Mouse (Mus musculus) brain, embryonic 14.5 days (tissue): ENCODE results near the gene Prom1.

ENCODE experiments used
- CTCF ChIP-seq: fragments of 200-500 bp; IDR thresholded peaks from 2 replicates; pipeline ENCODE4 v1.5.1; 2012; ENCODE audit warnings: inconsistent platforms, mild to moderate bottlenecking, moderate library complexity, borderline replicate concordance; ENCODE audit not compliant: insufficient read depth, insufficient read length; ENCODE audit errors: extremely low read depth
- POLR2A ChIP-seq: fragments of 200-500 bp; IDR thresholded peaks from 2 replicates; pipeline ENCODE4 v1.6.1; 2012; ENCODE audit warnings: mild to moderate bottlenecking, inconsistent platforms, borderline replicate concordance; ENCODE audit not compliant: poor library complexity, insufficient read depth, insufficient read length, severe bottlenecking; ENCODE audit errors: extremely low read depth

DNA sequence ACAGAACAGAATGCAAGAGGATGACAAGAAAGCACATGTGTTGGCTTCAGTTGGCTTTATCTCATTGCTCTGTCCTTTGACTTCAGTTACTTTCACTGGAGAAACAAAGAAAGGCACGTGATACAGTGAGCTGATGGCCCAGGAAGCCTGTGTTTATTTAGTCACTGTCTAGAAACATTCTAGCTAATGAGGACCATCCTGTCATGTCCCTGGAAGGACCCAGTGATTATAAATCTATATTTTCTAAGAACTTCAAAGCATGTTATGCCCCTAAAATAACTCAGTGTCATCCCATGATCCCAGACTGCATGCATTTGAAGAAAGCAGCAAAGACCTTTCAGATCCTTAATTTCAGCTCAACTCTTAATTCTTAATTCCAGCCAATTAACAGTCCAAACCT, 60.1 kb downstream of the Prom1 start:
- TF ChIP-seq POLR2A (no peak), CTCF (no peak)
